Mouse (Mus musculus) ES-Bruce4 (cell line): ENCODE results near the gene Hoxd10.

Source experiments
- CTCF ChIP-seq: IDR thresholded peaks from one replicate; pipeline ENCODE4 v1.8.1; 2011; ENCODE audit warnings: low read depth, low read length
- EP300 ChIP-seq: IDR thresholded peaks from 2 replicates; pipeline ENCODE4 v1.6.1; 2011; ENCODE audit warnings: low read depth, low read length; ENCODE audit not compliant: insufficient read depth

GRCm38 (mm10) chr2:74731055-74731454 lies 39.3 kb downstream of the Hoxd10 start:
- no peak for TF ChIP-seq CTCF
- TF ChIP-seq EP300, result no peak
